In genomic region chr12:50352404-50352803, GRCm38 (mm10) we compare ENCODE assay signal across 10 mouse cellular contexts.
DNase-seq lines count a peak whose midpoint lies in the region; ATAC-seq and TF ChIP-seq lines count a peak whose summit lies in the region.
"Had no signal": no experiment of that assay in that cellular context is flagged by ENCODE, and none has a peak within 500 bp of the region (broad histone marks: within the 10 kb centered on the region; RNA-seq: fewer than 3 reads in every experiment).

No protein-coding gene starts in this region.

- TF ChIP-seq CTCF in kidney, adult 2 months (conservative IDR thresholded peaks at IDR 0.05; ENCODE audit: insufficient read depth, insufficient read length, low read depth, low read length) = no peak

- 50% methylated on average over 11 of the region's 11 CpGs for WGBS in kidney, adult 2 months
- 61% methylated on average over 11 of the region's 11 CpGs for WGBS in embryonic facial prominence, embryonic 14.5 days
- WGBS in hindbrain, embryonic 14.5 days = 36% methylated on average over 11 of the region's 11 CpGs
- WGBS in lung, embryonic 15.5 days = 21% methylated on average over 11 of the region's 11 CpGs

- DNase-seq in kidney, adult 2 months = peak; percentile 2
- DNase-seq in kidney, adult 18-20 months = no peak
- peak; percentile 61 for DNase-seq in embryonic facial prominence, embryonic 14.5 days (ENCODE audit: low spot score)
- peak; percentile 30 for DNase-seq in hindbrain, embryonic 14.5 days (ENCODE audit: low spot score)
- peak; percentile 38 for DNase-seq in telencephalon, adult 2 months (ENCODE audit: low read depth, low spot score)
- no peak for DNase-seq in c-Kit-positive CD71-positive TER-119-positive erythroid progenitor cells, embryonic 14.5 days (ENCODE audit: low spot score)
- no peak for DNase-seq in urinary bladder, adult 2 months (ENCODE audit: low spot score)

- H3K4me1 ChIP-seq in kidney, adult 2 months (ENCODE audit: control insufficient read depth, insufficient read depth, low read length) = no peaks in the 10 kb centered on the region
- no peaks in the 10 kb centered on the region for H3K4me1 ChIP-seq in embryonic facial prominence, embryonic 14.5 days (ENCODE audit: control insufficient read depth, insufficient read depth, low read length)
- no peaks in the 10 kb centered on the region for H3K4me1 ChIP-seq in hindbrain, embryonic 14.5 days (replicated peaks; ENCODE audit: control insufficient read depth, insufficient read depth, low read length)
- peaks cover 6% of the 10 kb centered on the region; the same call in 1 of the 2 replicates for H3K4me1 ChIP-seq in lung, embryonic 15.5 days
- H3K4me1 ChIP-seq: megakaryocyte, embryonic 14.5 days had no signal

- TF ChIP-seq POLR2A in kidney, adult 2 months (IDR thresholded peaks at IDR 0.05; ENCODE audit: low read depth, low read length) = no peak

- no peak overlapping the region for H3K27ac ChIP-seq in kidney, adult 2 months (ENCODE audit: insufficient read depth, low read depth, low read length)
- no peak overlapping the region for H3K27ac ChIP-seq in embryonic facial prominence, embryonic 14.5 days (replicated peaks; ENCODE audit: low read depth, low read length)
- H3K27ac ChIP-seq in hindbrain, embryonic 14.5 days = no peak overlapping the region
- H3K27ac ChIP-seq in lung, embryonic 15.5 days = no peak overlapping the region

- no peak overlapping the region for H3K4me2 ChIP-seq in embryonic facial prominence, embryonic 14.5 days (ENCODE audit: low read depth, low read length)
- 0 out of 2 replicates have a peak overlapping the region, but pooled peaks have one; percentile 4 for H3K4me2 ChIP-seq in hindbrain, embryonic 14.5 days (replicated peaks)
- 0 out of 2 replicates have a peak overlapping the region, but pooled peaks have one; percentile 1 for H3K4me2 ChIP-seq in lung, embryonic 15.5 days

- no peaks in the 10 kb centered on the region for H3K36me3 ChIP-seq in kidney, adult 2 months (ENCODE audit: control insufficient read depth, insufficient read depth, low read length)
- H3K36me3 ChIP-seq in embryonic facial prominence, embryonic 14.5 days (ENCODE audit: control insufficient read depth, insufficient read depth, low read length) = no peaks in the 10 kb centered on the region
- H3K36me3 ChIP-seq in hindbrain, embryonic 14.5 days (replicated peaks; ENCODE audit: control insufficient read depth, insufficient read depth) = no peaks in the 10 kb centered on the region
- H3K36me3 ChIP-seq in lung, embryonic 15.5 days = no peaks in the 10 kb centered on the region

- H3K9me3 ChIP-seq in embryonic facial prominence, embryonic 14.5 days (ENCODE audit: control insufficient read depth, low read length) = no peaks in the 10 kb centered on the region
- H3K9me3 ChIP-seq in hindbrain, embryonic 14.5 days (ENCODE audit: control insufficient read depth, low read length) = no peaks in the 10 kb centered on the region
- no peaks in the 10 kb centered on the region for H3K9me3 ChIP-seq in lung, embryonic 15.5 days
- H3K9me3 ChIP-seq: megakaryocyte, embryonic 14.5 days had no signal

- H3K4me3 ChIP-seq in kidney, adult 2 months (ENCODE audit: insufficient read depth, low read depth, low read length) = no peak overlapping the region
- H3K4me3 ChIP-seq in embryonic facial prominence, embryonic 14.5 days (ENCODE audit: low read depth, low read length) = no peak overlapping the region
- H3K4me3 ChIP-seq in hindbrain, embryonic 14.5 days (replicated peaks; ENCODE audit: low read length) = no peak overlapping the region
- H3K4me3 ChIP-seq in lung, embryonic 15.5 days = no peak overlapping the region
- H3K4me3 ChIP-seq: erythroblast, embryonic 14.5 days; megakaryocyte, embryonic 14.5 days had no signal

- ATAC-seq in embryonic facial prominence, embryonic 14.5 days (ENCODE audit: low read depth) = peak; percentile 57
- ATAC-seq in hindbrain, embryonic 14.5 days (ENCODE audit: low FRiP score) = peak; percentile 77
- peak; percentile 77 for ATAC-seq in lung, embryonic 15.5 days (ENCODE audit: borderline replicate concordance, extremely low read depth, low FRiP score, low TSS enrichment)

- H3K27me3 ChIP-seq in kidney, adult 2 months (replicated peaks; ENCODE audit: control insufficient read depth, insufficient read depth, low read length) = no peaks in the 10 kb centered on the region
- no peaks in the 10 kb centered on the region for H3K27me3 ChIP-seq in embryonic facial prominence, embryonic 14.5 days (replicated peaks; ENCODE audit: control insufficient read depth, insufficient read depth, low read length)
- H3K27me3 ChIP-seq in hindbrain, embryonic 14.5 days (ENCODE audit: control insufficient read depth, insufficient read depth, low read length) = no peaks in the 10 kb centered on the region
- H3K27me3 ChIP-seq in lung, embryonic 15.5 days = no peaks in the 10 kb centered on the region
- H3K27me3 ChIP-seq: megakaryocyte, embryonic 14.5 days had no signal

- H3K9ac ChIP-seq in embryonic facial prominence, embryonic 14.5 days (ENCODE audit: low read depth, low read length) = no peak overlapping the region
- no peak overlapping the region for H3K9ac ChIP-seq in hindbrain, embryonic 14.5 days
- H3K9ac ChIP-seq in lung, embryonic 15.5 days = no peak overlapping the region

Comparison
In these comparisons a context has a peak if more than half of its experiments do, and no peak if none do; other contexts are left out.
1. DNase-seq: peak in kidney, adult 2 months (single experiment), embryonic facial prominence, embryonic 14.5 days (single experiment), hindbrain, embryonic 14.5 days (single experiment) and telencephalon, adult 2 months (single experiment); none in kidney, adult 18-20 months (single experiment), c-Kit-positive CD71-positive TER-119-positive erythroid progenitor cells, embryonic 14.5 days (single experiment) and urinary bladder, adult 2 months (single experiment).
2. Peak in every context shown above with its lines, with median percentiles within 50 percentile points of each other: ATAC-seq.